Mouse (Mus musculus): ENCODE data around the gene Ganc. TPM values are rescaled to one million over a fixed set of nuclear protein-coding genes. Genes with fewer than 3 reads are reported as not detected.

Ganc gene
- polyA plus RNA-seq, 1 experiment from 2014 or later = 9.9 TPM

- Histone ChIP-seq H3K27me3 (ENCODE audit: control insufficient read depth, insufficient read depth, low read depth, low read length) (no peaks in the 10 kb centered on the region), H3K27ac (ENCODE audit: low read length) (no peak overlapping the region), H3K4me2 (ENCODE audit: low read depth, low read length) (no peak overlapping the region), H3K36me3 (ENCODE audit: control insufficient read depth, insufficient read depth, low read length) (no peaks in the 10 kb centered on the region), H3K9me3 (ENCODE audit: control insufficient read depth, low read length) (no peaks in the 10 kb centered on the region), H3K4me3 (ENCODE audit: low read length) (no peak overlapping the region), H3K9ac (ENCODE audit: low read length) (no peak overlapping the region), H3K4me1 (replicated peaks; ENCODE audit: control insufficient read depth, insufficient read depth, low read length) (no peaks in the 10 kb centered on the region)
- WGBS = 82% methylated on average over 1 of the region's 1 CpGs
- no peak for ATAC-seq (ENCODE audit: low read depth)
Observed at GRCm38 (mm10) chr2:120444486-120444885, 40.8 kb downstream of the Ganc start.

- Histone ChIP-seq H3K4me1 (replicated peaks; ENCODE audit: control insufficient read depth, insufficient read depth, low read length) (no peaks in the 10 kb centered on the region), H3K36me3 (ENCODE audit: control insufficient read depth, insufficient read depth, low read length) (no peaks in the 10 kb centered on the region), H3K4me3 (ENCODE audit: low read length) (no peak overlapping the region), H3K9me3 (ENCODE audit: control insufficient read depth, low read length) (no peaks in the 10 kb centered on the region), H3K4me2 (ENCODE audit: low read depth, low read length) (no peak overlapping the region), H3K9ac (ENCODE audit: low read length) (no peak overlapping the region), H3K27me3 (ENCODE audit: control insufficient read depth, insufficient read depth, low read depth, low read length) (no peaks in the 10 kb centered on the region), H3K27ac (ENCODE audit: low read length) (no peak overlapping the region)
- no peak for ATAC-seq (ENCODE audit: low read depth)
- 63% methylated on average over 10 of the region's 10 CpGs for WGBS
Observed at GRCm38 (mm10) chr2:120446373-120446772, 42.7 kb downstream of the Ganc start.

GRCm38 (mm10) chr2:120447306-120447705 is 43.6 kb downstream of the Ganc start:
- 90% methylated on average over 1 of the region's 1 CpGs for WGBS
- H3K4me2 ChIP-seq (ENCODE audit: low read depth, low read length) = no peak overlapping the region
- no peaks in the 10 kb centered on the region for H3K27me3 ChIP-seq (ENCODE audit: control insufficient read depth, insufficient read depth, low read depth, low read length)
- no peaks in the 10 kb centered on the region for H3K36me3 ChIP-seq (ENCODE audit: control insufficient read depth, insufficient read depth, low read length)
- no peaks in the 10 kb centered on the region for H3K4me1 ChIP-seq (replicated peaks; ENCODE audit: control insufficient read depth, insufficient read depth, low read length)
- no peak overlapping the region for H3K9ac ChIP-seq (ENCODE audit: low read length)
- no peaks in the 10 kb centered on the region for H3K9me3 ChIP-seq (ENCODE audit: control insufficient read depth, low read length)
- no peak overlapping the region for H3K27ac ChIP-seq (ENCODE audit: low read length)
- no peak for ATAC-seq (ENCODE audit: low read depth)
- no peak overlapping the region for H3K4me3 ChIP-seq (ENCODE audit: low read length)

GRCm38 (mm10) chr2:120450724-120451123 is 47.0 kb downstream of the Ganc start:
- Histone ChIP-seq H3K9ac (ENCODE audit: low read length) (no peak overlapping the region), H3K27me3 (ENCODE audit: control insufficient read depth, insufficient read depth, low read depth, low read length) (no peaks in the 10 kb centered on the region), H3K4me1 (replicated peaks; ENCODE audit: control insufficient read depth, insufficient read depth, low read length) (no peaks in the 10 kb centered on the region), H3K27ac (ENCODE audit: low read length) (no peak overlapping the region), H3K4me3 (ENCODE audit: low read length) (no peak overlapping the region), H3K36me3 (ENCODE audit: control insufficient read depth, insufficient read depth, low read length) (no peaks in the 10 kb centered on the region), H3K9me3 (ENCODE audit: control insufficient read depth, low read length) (no peaks in the 10 kb centered on the region), H3K4me2 (ENCODE audit: low read depth, low read length) (no peak overlapping the region)
- WGBS = 70% methylated on average over 6 of the region's 6 CpGs
- no peak for ATAC-seq (ENCODE audit: low read depth)

GRCm38 (mm10) chr2:120452600-120452999 is 48.9 kb downstream of the Ganc start:
- no peak overlapping the region for H3K4me3 ChIP-seq (ENCODE audit: low read length)
- 56% methylated on average over 4 of the region's 4 CpGs for WGBS
- H3K4me2 ChIP-seq (ENCODE audit: low read depth, low read length) = no peak overlapping the region
- H3K27ac ChIP-seq (ENCODE audit: low read length) = no peak overlapping the region
- H3K4me1 ChIP-seq (replicated peaks; ENCODE audit: control insufficient read depth, insufficient read depth, low read length) = no peaks in the 10 kb centered on the region
- ATAC-seq (ENCODE audit: low read depth) = no peak
- no peaks in the 10 kb centered on the region for H3K27me3 ChIP-seq (ENCODE audit: control insufficient read depth, insufficient read depth, low read depth, low read length)
- no peaks in the 10 kb centered on the region for H3K9me3 ChIP-seq (ENCODE audit: control insufficient read depth, low read length)
- no peak overlapping the region for H3K9ac ChIP-seq (ENCODE audit: low read length)
- no peaks in the 10 kb centered on the region for H3K36me3 ChIP-seq (ENCODE audit: control insufficient read depth, insufficient read depth, low read length)

DNA sequence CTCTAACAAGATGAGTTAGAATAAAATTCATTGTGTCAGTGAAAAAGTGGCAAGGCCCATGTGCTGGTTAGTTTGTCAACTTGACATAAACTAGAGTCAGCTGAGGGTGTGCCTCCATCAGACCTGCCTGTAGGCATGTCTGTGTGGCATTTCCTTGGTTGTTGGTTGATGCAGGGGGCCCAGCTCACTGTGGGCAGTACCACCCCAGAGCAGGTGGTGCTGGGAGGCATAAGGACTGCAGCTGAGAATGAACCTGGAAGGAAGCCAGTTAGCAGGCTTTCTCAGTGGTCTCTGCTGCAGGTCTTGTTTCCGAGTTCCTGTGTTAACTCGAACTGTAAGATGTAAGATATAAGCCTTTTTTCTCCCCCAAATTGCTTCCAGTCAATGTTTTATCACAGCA is 51.3 kb downstream of the Ganc start:
- H3K4me1 ChIP-seq (replicated peaks; ENCODE audit: control insufficient read depth, insufficient read depth, low read length) = no peaks in the 10 kb centered on the region
- H3K27ac ChIP-seq (ENCODE audit: low read length) = no peak overlapping the region
- H3K27me3 ChIP-seq (ENCODE audit: control insufficient read depth, insufficient read depth, low read depth, low read length) = no peaks in the 10 kb centered on the region
- ATAC-seq (ENCODE audit: low read depth) = no peak
- no peak overlapping the region for H3K4me2 ChIP-seq (ENCODE audit: low read depth, low read length)
- 50% methylated on average over 2 of the region's 2 CpGs for WGBS
- H3K4me3 ChIP-seq (ENCODE audit: low read length) = no peak overlapping the region
- no peak overlapping the region for H3K9ac ChIP-seq (ENCODE audit: low read length)
- H3K9me3 ChIP-seq (ENCODE audit: control insufficient read depth, low read length) = no peaks in the 10 kb centered on the region
- no peaks in the 10 kb centered on the region for H3K36me3 ChIP-seq (ENCODE audit: control insufficient read depth, insufficient read depth, low read length)

GRCm38 (mm10) chr2:120455719-120456118 is 52.0 kb downstream of the Ganc start, which contains the start of gene Capn3:
Gene Capn3, plus strand, starts transcription at chr2:120456019.
- 64% methylated on average over 4 of the region's 4 CpGs for WGBS

DNA sequence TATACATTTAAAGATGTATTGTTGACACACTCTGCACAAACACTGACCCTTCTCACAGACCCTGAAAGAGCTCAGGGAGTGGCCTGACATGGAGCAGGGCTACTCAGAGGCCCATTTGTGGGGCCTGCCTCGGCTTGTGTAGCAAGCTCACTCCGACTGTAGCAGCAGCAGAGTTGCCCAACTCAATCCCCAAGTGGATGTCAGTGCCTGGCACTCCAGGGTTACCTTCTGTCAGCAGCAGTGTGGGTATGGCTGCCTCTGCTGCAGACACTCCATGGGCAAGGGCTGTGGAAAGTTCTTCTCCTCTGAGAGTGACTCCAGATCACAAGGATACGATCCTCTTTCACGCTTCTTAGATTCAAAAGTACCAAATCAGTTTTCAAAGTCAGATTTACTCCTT is 56.5 kb downstream of the Ganc start:
- no peak overlapping the region for H3K27ac ChIP-seq (ENCODE audit: low read length)
- no peak overlapping the region for H3K4me2 ChIP-seq (ENCODE audit: low read depth, low read length)
- H3K9ac ChIP-seq (ENCODE audit: low read length) = no peak overlapping the region
- H3K36me3 ChIP-seq (ENCODE audit: control insufficient read depth, insufficient read depth, low read length) = no peaks in the 10 kb centered on the region
- H3K27me3 ChIP-seq (ENCODE audit: control insufficient read depth, insufficient read depth, low read depth, low read length) = no peaks in the 10 kb centered on the region
- 79% methylated on average over 4 of the region's 4 CpGs for WGBS
- ATAC-seq (ENCODE audit: low read depth) = no peak
- H3K4me1 ChIP-seq (replicated peaks; ENCODE audit: control insufficient read depth, insufficient read depth, low read length) = no peaks in the 10 kb centered on the region
- H3K4me3 ChIP-seq (ENCODE audit: low read length) = no peak overlapping the region
- H3K9me3 ChIP-seq (ENCODE audit: control insufficient read depth, low read length) = no peaks in the 10 kb centered on the region

More at GRCm38 (mm10) chr2:120455719-120456118, 52.0 kb downstream of the Ganc start, which contains the start of gene Capn3:
- H3K27ac ChIP-seq (ENCODE audit: low read length) = no peak within 1 kb of the TSS
- no peak within 1 kb of the TSS for H3K4me3 ChIP-seq (ENCODE audit: low read length)
- no peak for ATAC-seq (ENCODE audit: low read depth)
- H3K4me2 ChIP-seq (ENCODE audit: low read depth, low read length) = no peak within 1 kb of the TSS
- no peaks in the 10 kb centered on the region for H3K27me3 ChIP-seq (ENCODE audit: control insufficient read depth, insufficient read depth, low read depth, low read length)
- H3K9ac ChIP-seq (ENCODE audit: low read length) = no peak within 1 kb of the TSS
- H3K9me3 ChIP-seq (ENCODE audit: control insufficient read depth, low read length) = no peaks in the 10 kb centered on the region
- no peaks in the 10 kb centered on the region for H3K4me1 ChIP-seq (replicated peaks; ENCODE audit: control insufficient read depth, insufficient read depth, low read length)
- no peaks in the 10 kb centered on the region for H3K36me3 ChIP-seq (ENCODE audit: control insufficient read depth, insufficient read depth, low read length)

- H3K27ac ChIP-seq (ENCODE audit: low read length) = no peak overlapping the region
- no peak for ATAC-seq (ENCODE audit: low read depth)
- H3K4me1 ChIP-seq (replicated peaks; ENCODE audit: control insufficient read depth, insufficient read depth, low read length) = no peaks in the 10 kb centered on the region
- H3K4me3 ChIP-seq (ENCODE audit: low read length) = no peak overlapping the region
- no peaks in the 10 kb centered on the region for H3K9me3 ChIP-seq (ENCODE audit: control insufficient read depth, low read length)
- no peaks in the 10 kb centered on the region for H3K27me3 ChIP-seq (ENCODE audit: control insufficient read depth, insufficient read depth, low read depth, low read length)
- H3K36me3 ChIP-seq (ENCODE audit: control insufficient read depth, insufficient read depth, low read length) = no peaks in the 10 kb centered on the region
- WGBS = 64% methylated on average over 7 of the region's 7 CpGs
- H3K9ac ChIP-seq (ENCODE audit: low read length) = no peak overlapping the region
- H3K4me2 ChIP-seq (ENCODE audit: low read depth, low read length) = no peak overlapping the region
Observed at GRCm38 (mm10) chr2:120463328-120463727, 59.6 kb downstream of the Ganc start.

DNA sequence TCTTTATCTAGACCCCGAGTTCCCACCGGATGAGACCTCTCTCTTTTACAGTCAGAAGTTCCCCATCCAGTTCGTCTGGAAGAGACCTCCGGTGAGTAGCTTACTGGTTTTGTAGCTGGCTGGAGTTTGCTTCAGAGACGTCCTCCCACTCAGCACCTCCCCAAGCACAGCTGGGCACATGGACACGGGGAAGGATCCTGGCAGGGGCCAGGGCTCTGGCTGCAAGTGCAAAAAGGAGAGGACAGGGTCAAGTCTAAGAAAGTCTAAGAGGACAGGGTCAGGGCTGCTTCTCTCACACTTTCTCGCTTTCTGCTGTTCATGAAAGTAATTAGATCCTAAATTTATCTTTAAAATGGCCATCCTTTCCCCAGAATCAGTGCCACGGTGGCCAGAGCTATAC is 60.4 kb downstream of the Ganc start:
- no peak overlapping the region for H3K9ac ChIP-seq (ENCODE audit: low read length)
- H3K36me3 ChIP-seq (ENCODE audit: control insufficient read depth, insufficient read depth, low read length) = no peaks in the 10 kb centered on the region
- H3K9me3 ChIP-seq (ENCODE audit: control insufficient read depth, low read length) = no peaks in the 10 kb centered on the region
- H3K27ac ChIP-seq (ENCODE audit: low read length) = no peak overlapping the region
- H3K27me3 ChIP-seq (ENCODE audit: control insufficient read depth, insufficient read depth, low read depth, low read length) = no peaks in the 10 kb centered on the region
- no peak overlapping the region for H3K4me3 ChIP-seq (ENCODE audit: low read length)
- no peak overlapping the region for H3K4me2 ChIP-seq (ENCODE audit: low read depth, low read length)
- H3K4me1 ChIP-seq (replicated peaks; ENCODE audit: control insufficient read depth, insufficient read depth, low read length) = no peaks in the 10 kb centered on the region
- no peak for ATAC-seq (ENCODE audit: low read depth)
- 63% methylated on average over 8 of the region's 8 CpGs for WGBS

Measured in lung, embryonic 16.5 days (tissue).